Mouse (Mus musculus): ENCODE measurements around the gene Olfr204.
"Not testable (repeated sequence)": the region's sequence is repeated elsewhere in the genome, so short reads cannot be mapped to it uniquely, and the experiment has no call there.

Gene Olfr204

DNA sequence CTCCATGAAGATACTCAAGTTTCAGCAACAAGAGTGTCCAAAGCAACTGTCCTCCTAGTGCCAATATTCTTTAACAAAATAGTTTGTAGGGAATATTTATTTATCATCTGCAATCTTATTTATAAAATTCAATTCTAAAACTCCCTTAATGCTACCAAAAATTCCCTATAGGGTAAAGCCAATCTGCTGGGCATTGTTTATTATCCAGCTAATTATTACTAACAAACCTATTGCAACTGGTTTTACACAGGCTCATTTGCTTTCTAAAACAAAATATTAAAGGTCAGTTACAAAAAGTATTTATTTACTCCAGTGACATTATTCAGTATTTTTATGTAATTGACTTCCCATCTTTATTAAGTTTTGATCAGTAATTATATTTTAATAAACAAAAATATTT lies at the start of gene Olfr204:
Gene Olfr204, minus strand, starts transcription at position 101 of the 400 bp plus-strand sequence.
- DNase-seq: no peak

DNA sequence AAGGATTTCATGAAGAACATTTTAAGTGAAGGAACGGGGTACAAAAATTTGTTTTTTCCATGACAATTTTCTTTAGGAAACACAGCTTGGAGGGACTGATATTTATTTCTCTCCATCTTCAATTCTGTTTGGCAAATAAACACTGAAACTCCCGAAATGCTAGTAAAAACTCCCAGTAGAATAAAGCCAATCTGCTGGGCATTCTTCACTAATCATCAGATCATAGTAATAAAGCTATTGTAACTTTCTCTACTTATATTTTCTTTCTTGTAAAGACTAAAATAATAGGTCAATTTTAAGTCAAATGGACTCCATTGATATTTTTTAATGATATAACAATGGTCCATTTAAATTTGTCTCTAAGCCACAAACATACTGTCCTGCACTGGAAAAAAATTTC lies 45.8 kb upstream of the Olfr204 start, which contains the start of gene Olfr209:
Gene Olfr209, minus strand, starts transcription at position 101 of the 400 bp plus-strand sequence.
- DNase-seq: no peak

DNA sequence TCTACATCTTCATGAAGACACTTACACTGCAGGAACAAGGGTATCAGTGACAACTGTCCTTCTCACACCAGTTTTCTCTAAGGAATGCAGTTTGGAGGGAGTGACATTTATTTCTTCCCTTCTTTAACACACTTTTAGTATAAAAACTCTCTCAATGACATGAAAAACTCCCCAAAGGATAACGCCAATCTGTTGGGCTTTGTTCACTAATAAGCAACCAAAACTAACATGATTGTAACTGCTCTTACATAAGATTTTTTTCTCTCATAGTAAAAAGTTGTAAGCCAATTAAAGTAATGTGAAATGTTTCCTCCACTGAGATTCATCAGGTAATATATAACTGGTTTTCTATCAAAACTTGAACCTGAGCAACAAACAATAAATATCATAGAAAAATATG lies 31.1 kb upstream of the Olfr204 start, which contains the start of gene Olfr206:
Gene Olfr206, minus strand, starts transcription at position 101 of the 400 bp plus-strand sequence.
- no peak for DNase-seq

DNA sequence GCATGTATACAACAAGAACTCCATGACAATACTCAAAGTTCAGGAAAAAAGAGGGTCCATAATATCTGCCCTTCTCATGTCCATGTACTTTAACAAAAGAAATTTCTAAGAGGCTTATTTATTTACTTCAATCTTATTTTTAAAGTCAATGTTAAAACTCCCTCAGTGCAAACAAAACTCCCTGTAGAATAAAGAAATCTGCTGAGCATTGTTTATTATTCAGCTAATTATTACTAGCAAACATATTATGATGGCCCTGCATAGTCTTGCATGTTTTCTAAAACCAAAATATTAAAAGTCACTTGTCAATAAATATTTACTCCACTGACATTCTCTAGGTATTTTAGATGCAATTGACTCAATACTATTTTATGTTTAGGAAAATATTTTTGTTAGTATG lies 13.0 kb upstream of the Olfr204 start, which contains the start of gene Olfr205:
Gene Olfr205, minus strand, starts transcription at position 101 of the 400 bp plus-strand sequence.
- no peak for DNase-seq

DNA sequence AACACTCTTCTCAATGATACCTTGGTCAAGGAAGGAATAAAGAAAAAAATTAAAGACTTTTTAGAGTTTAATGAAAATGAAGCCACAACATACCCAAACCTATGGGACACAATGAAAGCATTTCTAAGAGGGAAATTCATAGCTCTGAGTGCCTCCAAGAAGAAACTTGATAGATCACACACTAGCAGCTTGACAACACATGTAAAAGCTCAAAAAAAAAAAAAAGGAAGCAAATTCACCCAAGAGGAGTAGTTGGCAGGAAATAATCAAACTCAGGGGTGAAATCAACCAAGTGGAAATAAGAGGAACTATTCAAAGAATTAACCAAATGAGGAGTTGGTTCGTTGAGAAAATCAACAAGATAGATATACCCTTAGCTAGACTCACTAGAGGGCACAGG lies 5.2 kb upstream of the Olfr204 start:
- not testable (repeated sequence) for DNase-seq

DNA sequence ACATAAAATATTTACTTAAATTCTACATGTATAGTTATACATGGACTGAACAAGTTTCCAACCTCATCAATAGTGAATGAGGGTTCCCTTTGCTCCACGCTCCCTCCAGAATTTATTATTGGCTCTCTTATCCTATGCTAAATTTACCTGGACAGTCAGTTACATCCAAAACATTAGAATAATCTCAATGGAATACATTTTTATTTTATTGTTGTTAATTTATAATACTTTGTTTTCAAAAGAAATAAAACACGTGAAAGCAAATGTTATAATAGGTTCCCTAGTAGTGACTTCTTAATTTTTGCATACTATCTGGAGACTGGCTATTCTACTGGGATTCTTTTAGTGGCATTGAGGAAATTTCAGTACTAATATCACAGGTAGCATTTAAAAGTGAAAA lies 19.5 kb downstream of the Olfr204 start, which contains the start of gene Olfr203:
Gene Olfr203, plus strand, starts transcription at position 301 of the 400 bp plus-strand sequence.
- no peak for DNase-seq

DNA sequence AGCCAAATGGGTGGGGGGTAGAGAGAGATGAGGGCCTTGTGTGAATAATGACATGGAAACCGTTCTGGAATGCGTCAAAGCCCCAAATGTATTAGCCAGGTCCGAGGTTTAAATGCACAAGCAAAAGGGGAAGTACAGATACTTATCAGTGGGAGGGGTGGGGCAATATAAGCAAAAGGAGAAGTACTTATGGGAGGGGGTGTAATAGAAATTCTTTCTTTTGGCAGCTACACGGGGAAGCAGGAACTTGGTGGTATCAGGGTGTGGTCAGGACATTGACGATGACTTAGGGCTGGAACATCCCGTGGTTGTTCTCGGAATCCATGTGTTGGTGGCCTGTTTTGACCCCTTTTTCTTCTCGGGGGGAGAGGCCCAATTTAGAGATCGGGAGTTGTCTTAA lies 30.5 kb downstream of the Olfr204 start:
- DNase-seq: not testable (repeated sequence)

DNA sequence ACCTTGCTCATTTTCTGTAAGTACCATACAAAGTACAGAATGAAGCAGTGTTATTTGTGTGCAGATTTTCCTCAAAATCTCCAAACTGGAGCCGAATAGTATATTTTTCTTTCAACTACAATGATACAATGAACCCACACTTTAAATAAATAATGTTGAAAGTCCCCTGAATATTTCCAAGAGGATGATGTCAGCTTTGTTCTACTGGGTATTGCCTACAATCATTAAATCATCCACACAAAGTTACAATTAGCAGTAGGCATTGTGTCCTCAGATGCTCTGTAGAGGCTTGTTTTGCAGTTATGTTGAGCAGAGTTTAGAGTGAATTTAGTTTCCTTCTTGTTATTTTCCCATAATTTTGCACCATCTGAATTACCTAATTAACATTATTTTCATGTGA lies 31.4 kb downstream of the Olfr204 start, which contains the start of gene Olfr202:
Gene Olfr202, minus strand, starts transcription at position 101 of the 400 bp plus-strand sequence.
- no peak for DNase-seq

DNA sequence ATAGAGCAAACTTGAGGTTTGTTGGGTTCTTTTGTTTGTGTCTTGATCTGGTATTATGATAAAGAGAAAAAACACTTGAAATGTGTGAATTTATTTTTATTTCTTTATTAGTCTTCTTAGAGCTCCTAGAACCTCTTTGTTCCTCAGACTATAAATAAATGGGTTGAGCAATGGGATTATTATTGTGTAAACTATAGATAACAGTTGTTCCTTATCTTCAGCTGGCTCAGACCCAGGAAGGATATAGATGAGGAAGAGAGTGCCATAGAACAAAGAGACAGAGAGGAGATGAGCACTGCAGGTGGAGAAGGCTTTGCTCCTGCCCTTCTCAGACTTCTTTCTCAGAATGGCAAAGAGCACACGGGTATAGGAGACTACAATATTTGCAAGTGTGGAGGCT lies 34.6 kb downstream of the Olfr204 start:
- DNase-seq: no peak

DNA sequence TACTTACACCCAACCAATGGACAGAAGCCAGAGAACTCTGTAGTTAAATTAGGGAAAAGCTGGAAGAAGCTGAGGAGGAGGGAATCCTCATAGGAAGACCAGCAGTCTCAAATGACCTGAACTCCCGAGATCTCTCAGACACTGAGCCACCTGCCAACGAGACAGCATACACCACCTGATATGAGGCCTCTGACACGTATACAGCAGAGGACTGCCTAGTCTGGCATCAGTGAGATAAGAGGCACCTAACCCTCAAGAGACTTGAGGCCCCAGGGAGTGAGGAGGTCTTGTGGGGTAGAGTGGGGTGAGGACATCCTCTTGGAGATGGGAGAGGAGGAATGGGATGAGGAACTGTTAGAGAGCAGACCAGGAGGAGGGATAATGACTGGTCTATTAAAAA lies 37.5 kb downstream of the Olfr204 start:
- DNase-seq: no peak

DNA sequence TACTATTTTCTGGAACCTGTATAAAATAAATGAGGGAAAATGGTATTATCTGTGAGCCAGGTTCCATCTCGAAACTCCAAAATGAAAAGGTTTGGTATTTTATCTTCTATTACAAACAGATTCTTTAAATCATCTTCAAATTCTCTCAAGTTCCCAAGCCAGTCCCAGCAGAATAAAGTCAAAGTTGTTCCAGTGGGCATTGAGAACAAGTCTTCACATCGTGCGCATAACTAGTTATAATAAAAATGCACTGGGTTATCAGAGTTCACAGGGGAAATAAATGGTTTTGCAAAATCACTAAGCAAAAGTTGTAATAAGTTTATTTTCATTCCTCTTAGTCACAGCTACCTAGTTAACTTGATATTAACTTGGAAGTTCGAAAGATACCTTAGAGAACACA lies 45.5 kb downstream of the Olfr204 start, which contains the start of gene Olfr201:
Gene Olfr201, minus strand, starts transcription at position 101 of the 400 bp plus-strand sequence.
- not testable (repeated sequence) for DNase-seq

DNA sequence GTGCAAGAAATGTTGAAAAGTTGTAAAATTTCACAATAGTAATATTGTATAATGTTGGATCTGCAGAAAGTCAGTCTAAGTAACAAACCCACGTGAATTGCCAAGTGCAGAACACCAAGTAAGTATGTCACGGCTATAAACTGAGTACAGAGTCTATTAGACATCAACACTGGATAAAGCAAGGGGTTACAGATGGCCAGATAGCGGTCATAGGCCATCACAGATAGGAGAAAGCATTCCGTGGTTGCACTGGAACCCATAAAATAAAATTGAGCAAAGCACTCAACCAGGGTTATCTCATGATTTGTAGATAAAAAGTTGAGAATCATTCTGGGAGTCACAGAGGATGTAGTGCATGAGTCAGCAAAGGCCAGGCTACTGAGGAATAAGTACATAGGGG lies 49.0 kb downstream of the Olfr204 start:
- DNase-seq: not testable (repeated sequence)
